Mouse (Mus musculus): Measurements from ENCODE around the gene Fam189a1. TPM values are rescaled to one million over a fixed set of nuclear protein-coding genes. Genes with fewer than 3 reads are reported as not detected.
A peak's percentile ranks its signal among the peaks of the same experiment; 100 is the strongest.

The Fam189a1 gene
- polyA plus RNA-seq, 1 experiment from 2014 or later = 8.7 TPM

- Histone ChIP-seq H3K27me3 (no peaks in the 10 kb centered on the region), H3K9me3 (no peaks in the 10 kb centered on the region), H3K36me3 (no peaks in the 10 kb centered on the region), H3K27ac (no peak overlapping the region), H3K4me2 (no peak overlapping the region), H3K9ac (no peak overlapping the region), H3K4me1 (replicated peaks) (peaks cover 22% of the 10 kb centered on the region), H3K4me3 (no peak overlapping the region)
- WGBS = 69% methylated on average over 7 of the region's 7 CpGs
- ATAC-seq (ENCODE audit: low FRiP score) = peak; percentile 64; the same call in 1 of the 2 replicates
Measured at GRCm38 (mm10) chr7:65060163-65060799, 96.1 kb downstream of the Fam189a1 start.

GRCm38 (mm10) chr7:65056864-65057263 lies 99.5 kb downstream of the Fam189a1 start:
- no peak overlapping the region for H3K27ac ChIP-seq
- no peaks in the 10 kb centered on the region for H3K9me3 ChIP-seq
- H3K9ac ChIP-seq = no peak overlapping the region
- 0 out of 2 replicates have a peak, but pooled peaks cover 11% of the 10 kb centered on the region for H3K4me1 ChIP-seq (replicated peaks)
- H3K36me3 ChIP-seq = no peaks in the 10 kb centered on the region
- H3K4me2 ChIP-seq = no peak overlapping the region
- H3K4me3 ChIP-seq = no peak overlapping the region
- no peak for ATAC-seq (ENCODE audit: low FRiP score)
- H3K27me3 ChIP-seq = no peaks in the 10 kb centered on the region
- WGBS = 64% methylated on average over 6 of the region's 6 CpGs

GRCm38 (mm10) chr7:65051986-65052385 lies 104.4 kb downstream of the Fam189a1 start:
- ATAC-seq (ENCODE audit: low FRiP score) = no peak
- Histone ChIP-seq H3K9me3 (no peaks in the 10 kb centered on the region), H3K4me1 (replicated peaks) (peaks cover 10% of the 10 kb centered on the region), H3K27me3 (no peaks in the 10 kb centered on the region), H3K9ac (no peak overlapping the region), H3K27ac (no peak overlapping the region), H3K4me3 (no peak overlapping the region), H3K36me3 (no peaks in the 10 kb centered on the region), H3K4me2 (no peak overlapping the region)
- 72% methylated on average over 1 of the region's 1 CpGs for whole genome bisulfite sequencing

GRCm38 (mm10) chr7:65049236-65049954 lies 107.0 kb downstream of the Fam189a1 start:
- Histone ChIP-seq H3K4me1 (replicated peaks) (peaks cover 23% of the 10 kb centered on the region), H3K36me3 (no peaks in the 10 kb centered on the region), H3K4me3 (no peak overlapping the region), H3K27me3 (no peaks in the 10 kb centered on the region), H3K9me3 (no peaks in the 10 kb centered on the region), H3K27ac (no peak overlapping the region), H3K9ac (no peak overlapping the region), H3K4me2 (no peak overlapping the region)
- ATAC-seq (ENCODE audit: low FRiP score) = no peak
- 82% methylated on average over 18 of the region's 18 CpGs for WGBS

- ATAC-seq (ENCODE audit: low FRiP score) = no peak
- Histone ChIP-seq H3K4me2 (no peak overlapping the region), H3K4me3 (no peak overlapping the region), H3K27me3 (no peaks in the 10 kb centered on the region), H3K9me3 (no peaks in the 10 kb centered on the region), H3K9ac (no peak overlapping the region), H3K27ac (peak overlapping the region; percentile 12; the same call in 1 of the 2 replicates), H3K4me1 (replicated peaks) (peaks cover 31% of the 10 kb centered on the region), H3K36me3 (no peaks in the 10 kb centered on the region)
- WGBS = 73% methylated on average over 5 of the region's 5 CpGs
Measured at GRCm38 (mm10) chr7:65047700-65048099, 108.7 kb downstream of the Fam189a1 start.

GRCm38 (mm10) chr7:65046690-65047089 lies 109.7 kb downstream of the Fam189a1 start:
- peaks cover 31% of the 10 kb centered on the region for H3K4me1 ChIP-seq (replicated peaks)
- no peak for ATAC-seq (ENCODE audit: low FRiP score)

GRCm38 (mm10) chr7:65044280-65044679 lies 112.1 kb downstream of the Fam189a1 start:
- no peak for ATAC-seq (ENCODE audit: low FRiP score)
- H3K27ac ChIP-seq = peak overlapping the region; percentile 31
- 56% methylated on average over 6 of the region's 6 CpGs for WGBS

More at GRCm38 (mm10) chr7:65046690-65047089, 109.7 kb downstream of the Fam189a1 start:
- Histone ChIP-seq H3K27me3 (no peaks in the 10 kb centered on the region), H3K9ac (no peak overlapping the region), H3K4me2 (no peak overlapping the region), H3K9me3 (no peaks in the 10 kb centered on the region), H3K27ac (0 out of 2 replicates have a peak overlapping the region, but pooled peaks have one; percentile 30), H3K4me3 (no peak overlapping the region), H3K36me3 (no peaks in the 10 kb centered on the region)
- WGBS = 41% methylated on average over 4 of the region's 4 CpGs

GRCm38 (mm10) chr7:65041106-65041505 lies 115.3 kb downstream of the Fam189a1 start:
- no peak overlapping the region for H3K4me2 ChIP-seq
- no peak overlapping the region for H3K4me3 ChIP-seq
- no peaks in the 10 kb centered on the region for H3K27me3 ChIP-seq
- no peak overlapping the region for H3K27ac ChIP-seq
- ATAC-seq (ENCODE audit: low FRiP score) = no peak
- 93% methylated on average over 7 of the region's 7 CpGs for WGBS
- H3K4me1 ChIP-seq (replicated peaks) = peaks cover 15% of the 10 kb centered on the region
- no peak overlapping the region for H3K9ac ChIP-seq
- H3K36me3 ChIP-seq = no peaks in the 10 kb centered on the region
- H3K9me3 ChIP-seq = no peaks in the 10 kb centered on the region

More at GRCm38 (mm10) chr7:65044280-65044679, 112.1 kb downstream of the Fam189a1 start:
- Histone ChIP-seq H3K4me3 (no peak overlapping the region), H3K4me1 (replicated peaks) (peaks cover 31% of the 10 kb centered on the region), H3K9me3 (no peaks in the 10 kb centered on the region), H3K27me3 (no peaks in the 10 kb centered on the region), H3K36me3 (no peaks in the 10 kb centered on the region), H3K4me2 (no peak overlapping the region), H3K9ac (no peak overlapping the region; the same call in 1 of the 2 replicates)

GRCm38 (mm10) chr7:65031741-65032140 lies 124.6 kb downstream of the Fam189a1 start:
- peak overlapping the region; percentile 32; the same call in 1 of the 2 replicates for H3K27ac ChIP-seq

GRCm38 (mm10) chr7:65031195-65031594 lies 125.2 kb downstream of the Fam189a1 start:
- Histone ChIP-seq H3K4me1 (replicated peaks) (no peaks in the 10 kb centered on the region), H3K4me3 (no peak overlapping the region), H3K4me2 (no peak overlapping the region), H3K9ac (no peak overlapping the region), H3K27me3 (no peaks in the 10 kb centered on the region), H3K36me3 (no peaks in the 10 kb centered on the region), H3K9me3 (no peaks in the 10 kb centered on the region), H3K27ac (no peak overlapping the region)
- WGBS = 84% methylated on average over 6 of the region's 6 CpGs
- ATAC-seq (ENCODE audit: low FRiP score) = no peak

More at GRCm38 (mm10) chr7:65031741-65032140, 124.6 kb downstream of the Fam189a1 start:
- ATAC-seq (ENCODE audit: low FRiP score) = no peak
- Histone ChIP-seq H3K4me2 (no peak overlapping the region), H3K4me1 (replicated peaks) (no peaks in the 10 kb centered on the region), H3K4me3 (no peak overlapping the region), H3K9me3 (no peaks in the 10 kb centered on the region), H3K27me3 (no peaks in the 10 kb centered on the region), H3K9ac (no peak overlapping the region), H3K36me3 (no peaks in the 10 kb centered on the region)
- WGBS = 75% methylated on average over 7 of the region's 7 CpGs

- no peaks in the 10 kb centered on the region for H3K4me1 ChIP-seq (replicated peaks)
- 89% methylated on average over 16 of the region's 16 CpGs for WGBS
- ATAC-seq (ENCODE audit: low FRiP score) = no peak
Measured at GRCm38 (mm10) chr7:65029985-65030384, 126.4 kb downstream of the Fam189a1 start.

GRCm38 (mm10) chr7:65021298-65021697 lies 135.1 kb downstream of the Fam189a1 start:
- H3K27me3 ChIP-seq = no peaks in the 10 kb centered on the region
- H3K36me3 ChIP-seq = no peaks in the 10 kb centered on the region
- H3K27ac ChIP-seq = no peak overlapping the region
- H3K4me3 ChIP-seq = no peak overlapping the region
- no peak overlapping the region for H3K9ac ChIP-seq
- peaks cover 22% of the 10 kb centered on the region for H3K4me1 ChIP-seq (replicated peaks)
- WGBS = 60% methylated on average over 2 of the region's 2 CpGs
- no peak for ATAC-seq (ENCODE audit: low FRiP score)
- H3K9me3 ChIP-seq = no peaks in the 10 kb centered on the region
- no peak overlapping the region for H3K4me2 ChIP-seq

More at GRCm38 (mm10) chr7:65029985-65030384, 126.4 kb downstream of the Fam189a1 start:
- H3K9ac ChIP-seq = no peak overlapping the region
- H3K4me3 ChIP-seq = no peak overlapping the region
- no peaks in the 10 kb centered on the region for H3K9me3 ChIP-seq
- H3K36me3 ChIP-seq = no peaks in the 10 kb centered on the region
- H3K27ac ChIP-seq = no peak overlapping the region
- no peaks in the 10 kb centered on the region for H3K27me3 ChIP-seq
- H3K4me2 ChIP-seq = no peak overlapping the region

Measured in hindbrain, embryonic 13.5 days (tissue).